Mouse (Mus musculus): ENCODE results near the gene Kdelr3. TPM values are rescaled to one million over a fixed set of nuclear protein-coding genes. Genes with fewer than 3 reads are reported as not detected.
A peak's percentile ranks its signal among the peaks of the same experiment; 100 is the strongest.

Kdelr3 gene
- polyA plus RNA-seq, 1 experiment = not detected

- 2% methylated on average over 84 of the region's 84 CpGs for WGBS
- H3K27ac ChIP-seq (ENCODE audit: insufficient read depth, low read depth, low read length) = peak within 1 kb of the TSS; percentile 96
- peak within 1 kb of the TSS; percentile 58 for H3K4me3 ChIP-seq (ENCODE audit: insufficient read depth, low read depth, low read length)
- peak; percentile 78 for TF ChIP-seq POLR2A (IDR thresholded peaks at IDR 0.05; ENCODE audit: insufficient read depth, low read depth, low read length)
- no peak for TF ChIP-seq CTCF (IDR thresholded peaks at IDR 0.05; ENCODE audit: insufficient read depth, low read depth, low read length)
- peaks cover 6% of the 10 kb centered on the region for H3K4me1 ChIP-seq (ENCODE audit: control insufficient read depth, insufficient read depth, low read length)
These were observed 30.4 kb downstream of the Kdelr3 start, which contains the start of gene Ddx17 for GRCm38 (mm10) chr15:79546410-79547288. Gene Ddx17, minus strand, starts transcription at chr15:79546741.

DNA sequence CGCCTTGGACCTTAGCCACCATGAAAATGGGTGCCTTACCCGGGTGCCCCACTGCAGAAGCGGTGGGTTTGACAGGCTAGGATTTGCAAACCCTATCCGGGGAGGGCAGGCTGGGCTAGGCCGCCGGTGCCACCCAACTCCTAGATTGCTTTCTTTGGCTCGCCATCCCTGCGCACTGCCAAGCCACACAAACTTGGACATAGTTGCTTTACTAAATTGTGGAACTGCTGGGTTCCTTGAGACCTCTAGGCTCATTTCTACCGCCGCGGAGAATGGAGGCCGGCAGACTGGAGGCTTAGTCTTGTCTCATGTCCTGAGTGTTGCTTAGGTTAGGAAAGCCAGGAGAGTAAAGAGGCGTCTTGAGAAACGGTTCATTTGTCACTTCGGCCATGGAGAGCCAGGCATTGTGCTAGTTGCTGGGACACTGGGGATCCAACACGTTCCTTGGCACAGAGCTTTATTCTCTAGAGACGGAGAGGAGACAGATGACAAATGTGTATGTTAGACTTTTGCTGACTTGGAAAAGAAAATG, 31.1 kb downstream of the Kdelr3 start:
- H3K27ac ChIP-seq (ENCODE audit: insufficient read depth, low read depth, low read length) = peak overlapping the region; percentile 96
- H3K4me3 ChIP-seq (ENCODE audit: insufficient read depth, low read depth, low read length) = peak overlapping the region; percentile 46
- TF ChIP-seq POLR2A (IDR thresholded peaks at IDR 0.05; ENCODE audit: insufficient read depth, low read depth, low read length) (no peak), CTCF (IDR thresholded peaks at IDR 0.05; ENCODE audit: insufficient read depth, low read depth, low read length) (no peak)
- whole genome bisulfite sequencing = 76% methylated on average over 17 of the region's 17 CpGs
- peaks cover 6% of the 10 kb centered on the region for H3K4me1 ChIP-seq (ENCODE audit: control insufficient read depth, insufficient read depth, low read length)

DNA sequence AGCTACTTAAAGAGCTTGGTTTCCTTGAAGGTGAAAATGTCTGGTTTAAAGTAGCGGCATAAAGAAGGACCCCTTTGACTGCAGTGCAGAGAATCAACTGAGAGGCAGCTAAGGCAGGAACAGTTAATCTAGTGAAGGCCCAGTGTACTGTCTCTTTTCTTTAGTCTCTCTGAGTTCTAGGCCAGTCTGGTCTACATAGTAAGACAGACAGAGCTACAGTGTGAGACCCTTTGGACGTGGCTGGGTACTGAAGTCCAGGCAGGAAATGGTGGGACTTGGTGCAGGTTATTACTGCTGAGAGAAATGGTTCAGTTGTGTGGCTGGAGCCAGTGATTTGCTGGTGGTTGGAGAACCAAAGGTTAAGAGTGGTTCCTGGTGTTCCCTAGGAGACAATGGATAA, 32.0 kb downstream of the Kdelr3 start:
- no peak for TF ChIP-seq CTCF (IDR thresholded peaks at IDR 0.05; ENCODE audit: insufficient read depth, low read depth, low read length)
- TF ChIP-seq POLR2A (IDR thresholded peaks at IDR 0.05; ENCODE audit: insufficient read depth, low read depth, low read length) = no peak
- no peak overlapping the region for H3K4me3 ChIP-seq (ENCODE audit: insufficient read depth, low read depth, low read length)
- no peak overlapping the region for H3K27ac ChIP-seq (ENCODE audit: insufficient read depth, low read depth, low read length)
- 95% methylated on average over 2 of the region's 2 CpGs for WGBS
- H3K4me1 ChIP-seq (ENCODE audit: control insufficient read depth, insufficient read depth, low read length) = peaks cover 6% of the 10 kb centered on the region

- 83% methylated on average over 5 of the region's 5 CpGs for WGBS
- H3K4me3 ChIP-seq (ENCODE audit: insufficient read depth, low read depth, low read length) = no peak overlapping the region
- no peak overlapping the region for H3K27ac ChIP-seq (ENCODE audit: insufficient read depth, low read depth, low read length)
- H3K4me1 ChIP-seq (ENCODE audit: control insufficient read depth, insufficient read depth, low read length) = no peaks in the 10 kb centered on the region
- no peak for TF ChIP-seq CTCF (IDR thresholded peaks at IDR 0.05; ENCODE audit: insufficient read depth, low read depth, low read length)
- TF ChIP-seq POLR2A (IDR thresholded peaks at IDR 0.05; ENCODE audit: insufficient read depth, low read depth, low read length) = no peak
These were observed 36.4 kb downstream of the Kdelr3 start for GRCm38 (mm10) chr15:79552566-79552965.

DNA sequence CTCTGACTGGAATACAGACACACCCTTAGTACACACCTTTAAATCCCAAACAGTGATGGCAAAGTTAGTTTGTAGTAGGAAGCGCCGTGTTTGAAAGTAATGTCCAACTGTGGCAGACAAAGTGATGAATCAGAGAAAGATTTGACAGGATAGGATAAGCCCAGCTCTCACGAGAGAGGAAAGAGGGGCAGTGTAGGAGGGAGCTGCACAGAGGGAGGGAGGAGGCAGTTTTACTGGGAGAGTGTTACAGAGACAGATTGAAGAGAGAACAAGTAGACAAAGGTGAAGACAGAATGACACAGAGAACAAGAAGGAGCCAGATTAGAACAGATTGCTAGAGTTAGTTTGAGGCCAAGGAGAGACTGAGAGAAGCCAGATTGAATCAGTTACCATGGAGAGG, 43.4 kb downstream of the Kdelr3 start:
- Histone ChIP-seq H3K27ac (ENCODE audit: insufficient read depth, low read depth, low read length) (no peak overlapping the region), H3K4me1 (ENCODE audit: control insufficient read depth, insufficient read depth, low read length) (peaks cover 6% of the 10 kb centered on the region), H3K4me3 (ENCODE audit: insufficient read depth, low read depth, low read length) (no peak overlapping the region)
- WGBS = 77% methylated on average over 3 of the region's 3 CpGs
- TF ChIP-seq CTCF (IDR thresholded peaks at IDR 0.05; ENCODE audit: insufficient read depth, low read depth, low read length) = no peak
- no peak for TF ChIP-seq POLR2A (IDR thresholded peaks at IDR 0.05; ENCODE audit: insufficient read depth, low read depth, low read length)

DNA sequence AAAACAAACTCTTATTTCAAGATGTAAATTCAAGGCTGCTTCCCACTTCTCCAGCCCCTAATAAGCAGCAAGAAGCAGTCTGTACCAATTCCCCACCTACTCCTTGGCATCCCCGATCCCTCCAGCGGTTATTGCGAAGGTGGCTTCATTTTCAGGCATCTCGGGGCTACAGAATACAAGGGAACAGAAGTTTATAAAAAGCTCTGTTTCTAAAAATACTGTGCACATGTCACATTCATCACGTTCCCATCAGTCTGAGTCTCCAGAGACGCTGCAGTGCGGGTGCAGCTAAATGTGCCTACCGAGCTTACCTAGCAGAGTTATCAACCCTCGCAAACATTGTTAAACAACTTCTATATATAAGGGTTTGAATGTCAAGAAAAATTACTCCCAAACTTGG, 46.2 kb downstream of the Kdelr3 start:
- TF ChIP-seq CTCF (IDR thresholded peaks at IDR 0.05; ENCODE audit: insufficient read depth, low read depth, low read length) = no peak
- TF ChIP-seq POLR2A (IDR thresholded peaks at IDR 0.05; ENCODE audit: insufficient read depth, low read depth, low read length) = no peak
- peak overlapping the region; percentile 70; the same call in 1 of the 2 replicates for H3K27ac ChIP-seq (ENCODE audit: insufficient read depth, low read depth, low read length)

GRCm38 (mm10) chr15:79575543-79576222, 59.5 kb downstream of the Kdelr3 start:
- WGBS = 37% methylated on average over 1 of the region's 1 CpGs
- H3K27ac ChIP-seq (ENCODE audit: insufficient read depth, low read depth, low read length) = peak overlapping the region; percentile 92; the same call in 1 of the 2 replicates
- TF ChIP-seq POLR2A (IDR thresholded peaks at IDR 0.05; ENCODE audit: insufficient read depth, low read depth, low read length) (no peak), CTCF (IDR thresholded peaks at IDR 0.05; ENCODE audit: insufficient read depth, low read depth, low read length) (no peak)

More for the DNA sequence above, 46.2 kb downstream of the Kdelr3 start:
- Histone ChIP-seq H3K4me3 (ENCODE audit: insufficient read depth, low read depth, low read length) (no peak overlapping the region), H3K4me1 (ENCODE audit: control insufficient read depth, insufficient read depth, low read length) (peaks cover 6% of the 10 kb centered on the region)
- WGBS = 28% methylated on average over 9 of the region's 9 CpGs

DNA sequence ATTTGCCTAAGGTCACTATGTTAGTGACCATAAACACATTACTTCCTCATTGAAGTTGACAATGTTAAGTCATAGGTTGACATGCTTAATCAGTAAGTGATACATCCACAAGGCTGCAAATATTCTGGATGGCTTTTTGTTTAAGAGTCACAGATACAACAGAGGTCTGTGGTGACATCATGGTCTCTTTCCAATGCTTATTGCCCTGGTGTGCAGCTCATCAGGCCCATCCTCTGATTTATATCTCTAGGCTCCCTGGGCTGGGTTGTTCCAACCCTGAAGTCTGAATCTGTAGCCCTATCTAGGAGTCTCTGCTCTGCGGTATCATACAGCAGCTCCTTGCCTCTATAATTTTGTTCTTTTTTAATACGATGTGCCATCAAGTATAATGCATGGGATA, 60.7 kb downstream of the Kdelr3 start:
- Histone ChIP-seq H3K27ac (ENCODE audit: insufficient read depth, low read depth, low read length) (peak overlapping the region; percentile 92), H3K4me3 (ENCODE audit: insufficient read depth, low read depth, low read length) (no peak overlapping the region), H3K4me1 (ENCODE audit: control insufficient read depth, insufficient read depth, low read length) (peaks cover 2% of the 10 kb centered on the region; the same call in 1 of the 2 replicates)
- TF ChIP-seq POLR2A (IDR thresholded peaks at IDR 0.05; ENCODE audit: insufficient read depth, low read depth, low read length) = no peak
- TF ChIP-seq CTCF (IDR thresholded peaks at IDR 0.05; ENCODE audit: insufficient read depth, low read depth, low read length) = no peak
- 34% methylated on average over 2 of the region's 2 CpGs for WGBS

More at GRCm38 (mm10) chr15:79575543-79576222, 59.5 kb downstream of the Kdelr3 start:
- peaks cover 2% of the 10 kb centered on the region; the same call in 1 of the 2 replicates for H3K4me1 ChIP-seq (ENCODE audit: control insufficient read depth, insufficient read depth, low read length)
- H3K4me3 ChIP-seq (ENCODE audit: insufficient read depth, low read depth, low read length) = no peak overlapping the region

Other genes starting within 250 kb of the Kdelr3 start
- not detected in 2 replicates for gene Baiap2l2, start 230.9 kb upstream of the Kdelr3 start, polyA plus RNA-seq (2012; ENCODE audit: insufficient read depth, insufficient read length, low replicate concordance, missing spikeins)
- not detected in 2 replicates for gene Pla2g6, start 188.0 kb upstream of the Kdelr3 start, polyA plus RNA-seq (2012; ENCODE audit: insufficient read depth, insufficient read length, low replicate concordance, missing spikeins)
- gene Maff, start 169.8 kb upstream of the Kdelr3 start, polyA plus RNA-seq (2012; ENCODE audit: insufficient read depth, insufficient read length, low replicate concordance, missing spikeins) = not detected in 2 replicates
- not detected in 2 replicates for gene Tmem184b, start 112.8 kb upstream of the Kdelr3 start, polyA plus RNA-seq (2012; ENCODE audit: insufficient read depth, insufficient read length, low replicate concordance, missing spikeins)
- not detected in 2 replicates for gene Csnk1e, start 60.8 kb upstream of the Kdelr3 start, polyA plus RNA-seq (2012; ENCODE audit: insufficient read depth, insufficient read length, low replicate concordance, missing spikeins)
- gene Kcnj4, start 11.2 kb upstream of the Kdelr3 start, polyA plus RNA-seq (2012; ENCODE audit: insufficient read depth, insufficient read length, low replicate concordance, missing spikeins) = 142 TPM in 1 of 2 replicates, not detected in the other
- gene Ddx17, start 30.3 kb downstream of the Kdelr3 start, polyA plus RNA-seq (2012; ENCODE audit: insufficient read depth, insufficient read length, low replicate concordance, missing spikeins) = 399 and 583 TPM in 2 replicates
- gene Dmc1, start 88.7 kb downstream of the Kdelr3 start, polyA plus RNA-seq (2012; ENCODE audit: insufficient read depth, insufficient read length, low replicate concordance, missing spikeins) = not detected in 2 replicates
- gene Fam227a, start 142.5 kb downstream of the Kdelr3 start, polyA plus RNA-seq (2012; ENCODE audit: insufficient read depth, insufficient read length, low replicate concordance, missing spikeins) = not detected in 2 replicates
- gene Cby1, start 142.8 kb downstream of the Kdelr3 start, polyA plus RNA-seq (2012; ENCODE audit: insufficient read depth, insufficient read length, low replicate concordance, missing spikeins) = not detected in 2 replicates
- not detected in 2 replicates for gene Tomm22, start 154.4 kb downstream of the Kdelr3 start, polyA plus RNA-seq (2012; ENCODE audit: insufficient read depth, insufficient read length, low replicate concordance, missing spikeins)
- not detected in 2 replicates for gene Josd1, start 171.5 kb downstream of the Kdelr3 start, polyA plus RNA-seq (2012; ENCODE audit: insufficient read depth, insufficient read length, low replicate concordance, missing spikeins)
- not detected in 2 replicates for gene Gtpbp1, start 174.4 kb downstream of the Kdelr3 start, polyA plus RNA-seq (2012; ENCODE audit: insufficient read depth, insufficient read length, low replicate concordance, missing spikeins)
- 247 TPM in 1 of 2 replicates, not detected in the other for gene Sun2, start 226.1 kb downstream of the Kdelr3 start, polyA plus RNA-seq (2012; ENCODE audit: insufficient read depth, insufficient read length, low replicate concordance, missing spikeins)